Mouse (Mus musculus) liver, embryonic 12.5 days (tissue): Measurements from ENCODE around the gene Methig1. TPM values are rescaled to one million over a fixed set of nuclear protein-coding genes. Genes with fewer than 3 reads are reported as not detected.

Experiments used
- polyA plus RNA-seq: library from polyadenylated mRNA; unstranded; fragments of >200 nt; fragmentation: Nextera tagmentation; extraction: Ambion mirVana; gene quantifications from 2 replicates; pipeline ENCODE4 v1.2.1, GENCODE M21; 2016

Gene Methig1
- polyA plus RNA-seq, 1 experiment from 2014 or later: not detected

Other genes starting within 250 kb of the Methig1 start
- 55.0 and 57.6 TPM in 2 replicates for gene Atf1, start 125.3 kb upstream of the Methig1 start, polyA plus RNA-seq
- not detected in 2 replicates for gene Tmprss12, start 72.3 kb upstream of the Methig1 start, polyA plus RNA-seq
- gene Mettl7a1, start 49.0 kb upstream of the Methig1 start, polyA plus RNA-seq: 4.4 and 5.4 TPM in 2 replicates
- not detected in 2 replicates for gene Mettl7a3, start 18.2 kb upstream of the Methig1 start, polyA plus RNA-seq
- gene Mettl7a2, start 51 bp downstream of the Methig1 start, polyA plus RNA-seq: not detected in 2 replicates
- gene Higd1c, start 11.4 kb downstream of the Methig1 start, polyA plus RNA-seq: not detected in 2 replicates
- 0.06 and 0.08 TPM in 2 replicates for gene Gm5475, start 69.0 kb downstream of the Methig1 start, polyA plus RNA-seq
- 56.5 and 59.7 TPM in 2 replicates for gene Slc11a2, start 71.9 kb downstream of the Methig1 start, polyA plus RNA-seq
- 18.5 and 20.0 TPM in 2 replicates for gene Letmd1, start 115.9 kb downstream of the Methig1 start, polyA plus RNA-seq
- 2.8 and 3.0 TPM in 2 replicates for gene Csrnp2, start 142.3 kb downstream of the Methig1 start, polyA plus RNA-seq
- 7.4 and 9.0 TPM in 2 replicates for gene Tfcp2, start 198.9 kb downstream of the Methig1 start, polyA plus RNA-seq
- 0.41 and 0.45 TPM in 2 replicates for gene Pou6f1, start 246.8 kb downstream of the Methig1 start, polyA plus RNA-seq